Mouse (Mus musculus) hindbrain, embryonic 11.5 days (tissue): ENCODE data around the gene Bcan. TPM values are rescaled to one million over a fixed set of nuclear protein-coding genes. Genes with fewer than 3 reads are reported as not detected.

ENCODE experiments used
- ATAC-seq: fragments of 200-750 bp; cut with Nextera tagmentation; 2 replicates; pipeline ENCODE4 v1.8.0; 2017; ENCODE audit warnings: mild to moderate bottlenecking, moderate TSS enrichment, moderate library complexity; ENCODE audit not compliant: low FRiP score
- DNase-seq: peaks from one replicate; pipeline ENCODE4 v3.0.0-alpha.2; 2015; ENCODE audit warnings: low spot score
- H3K27ac ChIP-seq: fragments of 300-500 bp; sonication (generic); 2 replicates; pipeline ENCODE4 v1.5.1; 2014; ENCODE audit warnings: mild to moderate bottlenecking, low read depth, low read length
- H3K27me3 ChIP-seq: fragments of 300-500 bp; sonication (generic); 2 replicates; pipeline ENCODE4 v1.6.1; 2014; ENCODE audit warnings: mild to moderate bottlenecking, low read length, moderate library complexity, mixed read lengths; ENCODE audit not compliant: control insufficient read depth, insufficient read depth
- H3K36me3 ChIP-seq: fragments of 300-500 bp; sonication (generic); 2 replicates; pipeline ENCODE4 v1.6.1; 2014; ENCODE audit warnings: mild to moderate bottlenecking, low read length, moderate library complexity, mixed read lengths; ENCODE audit not compliant: control insufficient read depth, insufficient read depth
- H3K4me1 ChIP-seq: fragments of 300-500 bp; sonication (generic); replicated peaks from 2 replicates; pipeline ENCODE4 v1.6.1; 2014; ENCODE audit warnings: low read length, mixed read lengths; ENCODE audit not compliant: control insufficient read depth, insufficient read depth
- H3K4me2 ChIP-seq: fragments of 300-500 bp; sonication (generic); replicated peaks from 2 replicates; pipeline ENCODE4 v1.6.1; 2014; ENCODE audit warnings: mild to moderate bottlenecking, low read depth, low read length
- H3K4me3 ChIP-seq: fragments of 300-500 bp; sonication (generic); 2 replicates; pipeline ENCODE4 v1.5.1; 2014; ENCODE audit warnings: low read depth, low read length
- H3K9ac ChIP-seq: fragments of 300-500 bp; sonication (generic); 2 replicates; pipeline ENCODE4 v1.6.1; 2014; ENCODE audit warnings: low read depth, low read length
- H3K9me3 ChIP-seq: fragments of 300-500 bp; sonication (generic); 2 replicates; pipeline ENCODE4 v1.6.1; 2016; ENCODE audit warnings: low read length; ENCODE audit not compliant: control insufficient read depth
- WGBS: fragments of 180-500 bp; shearing (Covaris S2); extraction: QIAGEN DNeasy Blood & Tissue Kit; methylation state at CpG from one replicate; pipeline ENCODE4 v1.1.7; 2014; 5-methylcytosine and 5-hydroxymethylcytosine counted together
- polyA plus RNA-seq: library from polyadenylated mRNA; unstranded; fragments of >200 nt; fragmentation: Nextera tagmentation; extraction: Ambion mirVana; gene quantifications from 2 replicates; pipeline ENCODE4 v1.2.1, GENCODE M21; 2014

Gene Bcan
- polyA plus RNA-seq, 1 experiment from 2014 or later, result 0.82 TPM

DNA sequence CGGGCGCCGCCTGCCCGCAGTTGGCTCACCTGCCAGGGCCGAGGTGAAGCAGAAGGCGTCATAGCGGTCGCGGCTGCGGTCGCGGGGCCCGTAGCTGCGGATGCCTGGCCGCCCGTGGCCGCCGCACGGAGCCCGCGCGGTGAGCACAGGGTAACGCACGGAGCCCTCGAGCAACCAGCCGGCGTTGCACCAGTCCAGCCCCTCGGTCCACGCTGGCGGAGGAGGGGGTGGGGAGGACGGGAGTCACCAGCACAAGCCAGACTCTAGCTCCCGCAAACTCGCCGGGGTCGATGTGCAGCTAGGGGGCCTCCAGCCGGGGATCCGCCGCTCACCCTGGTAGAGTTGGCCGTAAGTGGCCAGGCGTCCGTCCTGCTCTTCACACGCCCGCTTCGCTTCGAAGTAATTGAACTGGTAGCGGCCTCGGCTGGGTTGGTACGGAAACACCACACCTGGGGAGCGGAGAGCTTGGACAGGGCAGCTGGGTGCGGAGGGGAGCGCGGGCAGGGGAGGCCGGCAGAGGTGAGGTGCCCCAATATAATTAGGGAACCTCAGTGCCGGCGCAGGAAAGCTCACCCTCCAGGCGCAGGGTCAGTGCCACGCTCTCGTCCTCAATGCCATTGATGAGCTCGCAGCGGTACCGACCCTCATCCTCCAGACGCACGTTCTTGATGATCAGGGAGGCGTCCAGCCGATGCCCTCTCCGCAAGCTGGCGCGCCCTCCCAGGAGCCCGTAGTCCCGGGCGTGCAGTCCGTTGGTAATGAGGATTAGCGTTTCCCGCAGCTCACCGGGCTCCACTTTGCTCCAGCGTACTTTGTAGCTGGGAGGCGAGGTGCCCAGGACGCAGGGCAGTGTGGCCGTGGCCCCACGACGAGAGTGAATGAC, 23.4 kb upstream of the Bcan start:
- H3K4me3 ChIP-seq, result peak overlapping the region; percentile 52
- ATAC-seq (peak; percentile 80), DNase-seq (peak; percentile 69)
- under 1% methylated on average over 73 of the region's 81 CpGs for WGBS
- H3K36me3 ChIP-seq, result no peaks in the 10 kb centered on the region
- H3K9me3 ChIP-seq, result no peaks in the 10 kb centered on the region
- peaks cover 58% of the 10 kb centered on the region for H3K27me3 ChIP-seq
- H3K9ac ChIP-seq, result 0 out of 2 replicates have a peak overlapping the region, but pooled peaks have one; percentile 24
- H3K4me2 ChIP-seq, result peak overlapping the region; percentile 98
- no peak overlapping the region for H3K27ac ChIP-seq
- peaks cover 11% of the 10 kb centered on the region for H3K4me1 ChIP-seq

DNA sequence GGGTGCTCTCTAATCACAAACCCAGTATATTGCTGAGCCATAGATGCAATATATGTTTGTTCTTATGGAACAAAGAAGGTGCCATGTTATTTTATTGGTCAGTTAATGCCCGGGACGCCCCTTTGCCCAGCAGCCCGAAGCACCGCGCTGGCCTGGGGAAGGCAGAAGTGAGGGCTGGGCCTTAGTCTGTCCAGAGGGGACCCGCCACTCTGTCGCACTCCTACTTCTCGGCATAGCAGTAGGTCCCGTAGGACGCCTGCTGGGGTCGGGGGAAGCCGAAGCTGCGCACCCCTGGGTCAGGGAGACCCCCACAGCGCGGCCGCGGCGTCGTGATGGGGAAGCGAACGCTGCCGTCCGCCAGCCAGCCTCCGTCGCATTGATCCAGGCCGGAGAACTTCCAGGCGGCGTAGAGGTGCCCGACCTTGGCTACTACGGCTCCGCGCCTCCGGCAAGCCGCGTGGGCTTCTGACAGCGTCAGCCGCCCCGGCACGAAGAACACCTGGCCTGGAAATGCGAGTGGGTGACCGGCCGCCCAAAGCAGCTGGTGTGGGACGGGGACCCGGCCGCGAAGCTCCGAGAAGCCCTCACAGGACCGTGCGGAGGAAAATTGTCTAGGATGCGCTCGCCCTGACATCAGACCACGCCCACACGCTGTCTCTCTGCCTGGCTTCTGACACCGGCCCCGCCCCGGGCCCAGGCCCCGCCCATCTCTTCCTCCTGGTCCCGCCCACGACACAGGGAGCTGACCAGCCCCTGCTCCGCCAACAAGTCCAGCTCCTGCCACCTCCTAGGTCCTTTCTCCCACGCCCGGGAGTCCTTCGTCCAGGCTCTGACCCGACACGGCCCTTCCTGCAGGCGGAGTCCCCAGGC, 22.5 kb upstream of the Bcan start:
- no peak overlapping the region for H3K27ac ChIP-seq
- H3K9me3 ChIP-seq, result no peaks in the 10 kb centered on the region
- under 1% methylated on average over 66 of the region's 66 CpGs for WGBS
- H3K27me3 ChIP-seq, result peaks cover 58% of the 10 kb centered on the region
- no peaks in the 10 kb centered on the region for H3K36me3 ChIP-seq
- DNase-seq (peak; percentile 92), ATAC-seq (peak; percentile 91)
- H3K4me3 ChIP-seq, result peak overlapping the region; percentile 52
- H3K4me2 ChIP-seq, result peak overlapping the region; percentile 98
- 0 out of 2 replicates have a peak overlapping the region, but pooled peaks have one; percentile 24 for H3K9ac ChIP-seq
- peaks cover 11% of the 10 kb centered on the region for H3K4me1 ChIP-seq

DNA sequence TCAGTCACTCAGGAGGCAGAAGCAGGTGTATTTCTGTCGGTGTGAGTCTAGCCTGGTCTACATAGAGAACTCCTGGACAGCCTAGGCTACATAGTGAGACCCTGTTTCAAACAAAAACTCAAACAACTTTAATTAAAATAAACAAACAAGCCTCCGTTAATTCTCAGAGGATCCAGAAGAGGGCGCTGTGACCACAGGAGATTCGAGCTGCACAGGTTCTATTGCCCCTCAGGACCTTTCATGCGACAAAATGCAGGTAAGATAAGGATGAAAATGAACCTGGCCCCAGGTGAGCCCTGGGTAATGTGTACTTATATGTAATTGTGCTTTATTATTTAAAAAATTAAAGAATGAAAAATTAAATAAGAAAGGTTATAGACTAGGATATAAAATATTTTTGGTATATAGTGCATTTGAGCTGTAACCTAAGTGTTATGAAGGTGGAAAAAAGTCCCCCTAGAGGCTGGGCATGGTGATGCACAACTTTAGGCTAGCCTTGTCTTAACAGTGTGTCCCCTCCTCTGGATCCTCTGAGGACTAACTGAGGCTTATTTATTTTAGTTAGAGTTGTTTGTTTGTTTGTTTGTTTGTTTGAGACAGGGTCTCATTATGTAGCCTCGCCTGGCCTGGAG, 10.7 kb upstream of the Bcan start:
- 13% methylated on average over 6 of the region's 6 CpGs for WGBS
- no peaks in the 10 kb centered on the region for H3K27me3 ChIP-seq
- no peak for ATAC-seq
- no peaks in the 10 kb centered on the region for H3K9me3 ChIP-seq
- H3K4me3 ChIP-seq, result no peak overlapping the region
- H3K4me2 ChIP-seq, result no peak overlapping the region
- no peak for DNase-seq
- no peaks in the 10 kb centered on the region for H3K4me1 ChIP-seq
- H3K27ac ChIP-seq, result no peak overlapping the region
- H3K36me3 ChIP-seq, result no peaks in the 10 kb centered on the region
- H3K9ac ChIP-seq, result no peak overlapping the region

DNA sequence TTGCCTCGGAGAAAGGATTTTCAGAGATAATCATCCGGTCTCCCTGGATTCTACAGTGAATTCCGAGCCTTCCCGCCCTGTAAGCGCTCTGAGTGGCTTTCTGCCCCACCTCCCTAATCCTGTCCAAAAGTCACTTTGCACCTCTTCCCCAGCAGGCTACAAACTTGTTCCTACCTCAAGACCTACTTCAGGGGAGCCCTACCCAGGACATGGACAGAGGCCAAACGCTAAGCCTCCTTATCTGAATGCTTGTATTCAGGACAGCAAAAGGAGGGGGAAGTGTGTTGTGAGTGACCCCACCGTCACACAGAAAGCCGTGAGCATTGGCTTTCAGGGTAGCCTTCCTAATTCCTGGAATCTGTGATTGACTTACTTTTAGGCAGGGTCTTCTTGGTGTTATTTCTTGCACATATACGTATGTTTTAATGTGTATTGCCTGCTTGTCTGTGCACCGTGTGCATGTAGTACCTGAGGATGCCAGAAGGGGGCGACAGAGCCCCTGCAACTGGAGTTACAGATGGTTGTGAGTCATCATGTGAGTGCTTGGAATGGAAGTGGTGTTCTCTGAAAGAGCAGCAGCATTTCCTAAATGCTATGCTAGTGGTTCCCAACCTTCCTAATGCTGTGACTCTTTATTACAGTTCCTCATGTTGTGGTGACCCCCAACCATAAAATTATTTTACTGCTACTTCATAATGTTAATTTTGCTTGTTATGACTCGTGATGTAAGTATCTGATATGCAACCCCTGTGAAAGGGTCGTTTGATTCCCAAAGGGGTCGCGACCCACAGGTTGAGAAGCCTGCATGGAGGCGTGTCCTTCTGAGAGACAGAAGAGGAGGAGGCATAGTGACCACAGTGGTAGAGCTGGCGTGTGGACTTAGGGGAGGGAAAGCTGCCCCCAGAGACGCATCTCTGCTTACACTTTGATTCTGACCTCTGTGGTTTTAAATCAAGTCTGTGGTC, 6.1 kb upstream of the Bcan start:
- peaks cover 5% of the 10 kb centered on the region for H3K4me1 ChIP-seq
- ATAC-seq (no peak), DNase-seq (peak; percentile 43)
- H3K9ac ChIP-seq, result no peak overlapping the region
- no peak overlapping the region for H3K4me3 ChIP-seq
- H3K9me3 ChIP-seq, result no peaks in the 10 kb centered on the region
- H3K4me2 ChIP-seq, result no peak overlapping the region
- H3K27me3 ChIP-seq, result peaks cover 18% of the 10 kb centered on the region
- WGBS, result 75% methylated on average over 18 of the region's 18 CpGs
- no peak overlapping the region for H3K27ac ChIP-seq
- H3K36me3 ChIP-seq, result no peaks in the 10 kb centered on the region

DNA sequence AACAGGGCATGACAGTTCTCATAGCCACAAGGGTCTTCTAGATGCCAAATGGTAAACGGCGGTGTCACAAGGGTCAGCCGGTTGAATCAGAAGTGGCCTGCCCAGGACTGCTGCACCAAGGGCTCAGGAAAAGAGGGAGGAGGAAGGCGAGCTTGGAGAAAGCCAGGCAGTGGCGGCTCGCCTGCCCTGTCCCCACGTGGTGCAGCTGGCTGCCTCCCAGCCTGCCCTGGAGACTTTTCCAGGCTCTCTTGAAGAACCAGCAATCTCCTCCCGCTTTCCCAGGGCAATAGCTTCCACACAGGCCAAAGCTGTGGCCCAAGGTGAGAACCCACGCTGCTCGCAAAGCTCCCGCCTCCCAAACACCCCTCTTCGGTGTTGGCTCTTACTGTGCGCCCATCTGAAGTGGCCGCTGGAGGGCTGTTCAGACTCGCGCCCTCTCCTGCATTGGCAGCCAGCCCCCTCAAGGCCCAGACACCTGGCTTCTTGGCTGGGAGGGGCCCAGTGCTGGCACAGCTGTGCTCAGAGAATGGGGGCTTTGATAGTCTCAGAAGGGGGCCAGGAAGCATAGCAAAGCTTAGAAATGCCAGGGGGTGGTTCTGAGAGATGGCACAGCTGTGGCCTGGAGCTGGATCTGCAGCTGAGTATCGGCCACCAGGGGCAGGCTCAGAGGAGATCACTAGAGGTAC, 2.4 kb upstream of the Bcan start:
- DNase-seq (no peak), ATAC-seq (no peak)
- Histone ChIP-seq H3K9me3 (no peaks in the 10 kb centered on the region), H3K9ac (no peak overlapping the region), H3K36me3 (no peaks in the 10 kb centered on the region), H3K27me3 (peaks cover 55% of the 10 kb centered on the region), H3K4me2 (no peak overlapping the region), H3K4me1 (peaks cover 8% of the 10 kb centered on the region), H3K4me3 (no peak overlapping the region), H3K27ac (no peak overlapping the region)
- WGBS, result 7% methylated on average over 17 of the region's 17 CpGs

DNA sequence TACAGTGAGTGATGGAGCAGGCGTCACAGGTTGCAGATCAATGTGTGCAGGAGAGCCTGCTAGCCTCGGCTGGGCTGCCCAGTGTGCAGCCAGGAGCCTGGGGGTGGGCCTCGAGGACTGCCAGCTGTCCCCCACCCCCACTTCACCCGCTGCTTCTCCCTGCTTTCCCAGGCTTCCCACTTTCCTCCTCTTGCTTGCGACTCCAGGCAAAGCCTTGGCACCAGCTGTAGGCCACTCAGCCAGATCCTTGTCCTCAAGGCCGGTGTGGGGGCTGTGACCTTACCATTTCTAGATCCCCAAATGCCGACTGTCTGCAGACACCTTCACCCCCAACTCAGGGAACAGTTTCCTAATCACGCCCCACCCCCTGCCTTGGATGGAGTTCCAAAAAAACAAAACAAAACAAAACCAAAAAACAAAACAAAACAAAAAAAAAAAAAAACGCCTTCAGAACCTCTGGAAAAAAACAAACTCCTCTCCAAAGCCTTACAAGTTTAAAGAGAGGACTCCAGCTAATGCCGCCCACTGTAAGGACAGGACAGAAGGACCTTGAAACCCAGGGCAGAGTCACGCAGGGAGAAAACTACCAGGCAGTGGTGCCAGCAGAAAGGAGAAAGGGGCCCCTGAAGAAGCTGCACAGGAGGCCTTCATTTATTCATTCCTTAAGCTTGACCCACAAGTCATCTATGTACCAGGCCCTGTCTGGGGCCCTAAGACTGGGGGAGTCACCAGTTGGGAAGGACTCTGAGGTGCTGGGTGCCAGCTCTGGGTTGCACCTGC, 976 bp upstream of the Bcan start:
- Histone ChIP-seq H3K4me3 (0 out of 2 replicates have a peak overlapping the region, but pooled peaks have one; percentile 38), H3K36me3 (no peaks in the 10 kb centered on the region), H3K9ac (no peak overlapping the region), H3K9me3 (no peaks in the 10 kb centered on the region), H3K27ac (no peak overlapping the region), H3K27me3 (peaks cover 69% of the 10 kb centered on the region), H3K4me2 (peak overlapping the region; percentile 87), H3K4me1 (peaks cover 12% of the 10 kb centered on the region)
- 12% methylated on average over 11 of the region's 11 CpGs for WGBS
- DNase-seq (no peak), ATAC-seq (no peak)

DNA sequence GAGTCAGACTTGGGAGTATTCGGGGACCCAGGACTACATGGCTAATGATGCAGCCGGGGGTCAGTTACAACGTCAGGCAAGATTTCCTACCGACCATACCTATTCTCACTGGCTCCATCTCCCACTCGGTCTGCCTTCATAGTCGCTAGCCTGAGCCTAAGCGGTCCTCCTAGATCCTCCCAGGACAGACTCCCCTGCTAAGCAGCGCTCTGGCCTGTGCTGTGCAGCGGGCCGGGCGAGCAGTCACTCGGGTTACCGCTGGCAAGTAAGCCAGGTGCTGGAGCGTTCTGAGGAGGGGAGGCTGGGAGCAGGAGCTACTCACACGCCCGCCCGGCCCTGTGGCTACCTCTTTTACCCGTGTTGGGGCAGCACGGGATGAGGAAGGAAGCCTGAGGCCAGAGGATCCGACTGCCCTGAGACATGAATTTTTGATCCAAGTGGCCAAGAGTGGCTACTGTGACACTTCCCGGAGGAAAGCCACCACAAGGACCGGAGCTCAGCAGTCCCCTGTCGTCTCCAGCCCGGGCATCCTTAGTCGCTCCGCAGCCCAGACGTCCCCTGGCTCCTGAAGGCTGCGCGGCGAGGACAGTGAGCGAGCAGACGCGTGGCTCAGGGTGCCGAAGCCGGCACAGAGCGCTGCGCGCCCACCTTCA, 661 bp downstream of the Bcan start:
- DNase-seq (no peak), ATAC-seq (no peak)
- no peaks in the 10 kb centered on the region for H3K36me3 ChIP-seq
- peak overlapping the region; percentile 87 for H3K4me2 ChIP-seq
- no peak overlapping the region for H3K9ac ChIP-seq
- H3K9me3 ChIP-seq, result no peaks in the 10 kb centered on the region
- H3K4me1 ChIP-seq, result peaks cover 13% of the 10 kb centered on the region
- under 1% methylated on average over 38 of the region's 38 CpGs for WGBS
- no peak overlapping the region for H3K27ac ChIP-seq
- peaks cover 85% of the 10 kb centered on the region for H3K27me3 ChIP-seq
- peak overlapping the region; percentile 38 for H3K4me3 ChIP-seq
